Mouse (Mus musculus) hindbrain, embryonic 10.5 days (tissue): ENCODE measurements at regions not wholly inside any gene's neighbourhood (a gene's known extent, or its start where the extent isn't known, plus 50 kb on each side); places are given as distances from the start of the nearest gene placed in this dataset.
A peak's percentile ranks its signal among the peaks of the same experiment; 100 is the strongest.

Experiments
- DNase-seq: peaks from one replicate; pipeline ENCODE4 v3.0.0-alpha.2; 2017; ENCODE audit warnings: low spot score
- H3K27ac ChIP-seq: fragments of 300-500 bp; sonication (generic); 2 replicates; pipeline ENCODE4 v1.5.1; 2016; ENCODE audit warnings: mild to moderate bottlenecking, moderate library complexity
- H3K27me3 ChIP-seq: fragments of 300-500 bp; sonication (generic); 2 replicates; pipeline ENCODE4 v1.6.1; 2016; ENCODE audit warnings: mild to moderate bottlenecking; ENCODE audit not compliant: poor library complexity, insufficient read depth, severe bottlenecking
- H3K36me3 ChIP-seq: fragments of 300-500 bp; sonication (generic); 2 replicates; pipeline ENCODE4 v1.6.1; 2016; ENCODE audit warnings: mild to moderate bottlenecking, moderate library complexity
- H3K4me1 ChIP-seq: fragments of 300-500 bp; sonication (generic); replicated peaks from 2 replicates; pipeline ENCODE4 v1.6.1; 2016; ENCODE audit warnings: mild to moderate bottlenecking
- H3K4me3 ChIP-seq: fragments of 300-500 bp; sonication (generic); 2 replicates; pipeline ENCODE4 v1.5.1; 2016; ENCODE audit warnings: mild to moderate bottlenecking, moderate library complexity
- H3K9me3 ChIP-seq: fragments of 300-500 bp; sonication (generic); 2 replicates; pipeline ENCODE4 v1.6.1; 2016; ENCODE audit warnings: mild to moderate bottlenecking, moderate library complexity
- WGBS: fragments of 180-500 bp; shearing (Covaris S2); methylation state at CpG from one replicate; pipeline ENCODE4 v1.1.7; 2016; 5-methylcytosine and 5-hydroxymethylcytosine counted together

DNA sequence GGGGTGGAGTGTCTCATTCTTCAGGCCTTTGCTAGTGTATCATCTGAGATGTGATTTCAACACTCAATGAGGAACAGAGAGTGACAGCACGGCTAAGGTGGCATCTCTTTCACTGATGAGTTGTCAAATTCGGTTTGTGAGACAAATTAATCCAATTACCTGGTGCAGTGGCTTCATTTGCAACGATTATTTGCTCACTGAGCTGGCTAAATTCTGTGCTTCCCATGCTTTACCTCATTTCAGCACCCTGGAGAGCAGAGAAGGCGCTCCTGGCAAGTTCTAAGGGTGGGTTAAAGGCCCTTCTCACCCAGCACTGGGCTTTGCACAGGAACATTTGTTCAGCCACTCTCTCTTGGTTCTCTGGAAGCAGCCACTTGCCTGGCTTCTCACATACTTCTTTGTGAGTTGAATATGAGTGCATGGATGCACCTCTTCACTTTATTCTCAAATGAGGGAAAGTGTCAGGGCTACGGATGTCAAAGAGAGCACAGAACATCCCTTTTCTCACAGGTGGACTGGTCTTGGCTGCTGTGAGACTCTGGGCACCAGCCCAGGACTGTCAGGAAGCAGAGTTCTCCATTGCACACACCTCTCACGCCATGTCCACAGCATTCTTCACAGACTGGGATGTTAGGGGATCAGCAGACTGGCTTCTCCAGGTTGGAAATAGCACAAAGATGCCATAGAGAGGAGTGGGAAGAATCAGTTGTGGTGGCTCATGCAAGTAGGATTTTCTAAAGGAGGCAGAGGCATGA, 193.4 kb downstream of the Sec23ip start:
- Histone ChIP-seq H3K4me3 (no peak overlapping the region), H3K4me1 (no peaks in the 10 kb centered on the region), H3K36me3 (no peaks in the 10 kb centered on the region), H3K27ac (no peak overlapping the region), H3K27me3 (no peaks in the 10 kb centered on the region), H3K9me3 (no peaks in the 10 kb centered on the region)
- DNase-seq, result peak; percentile 30
- WGBS, result 53% methylated on average over 6 of the region's 6 CpGs

DNA sequence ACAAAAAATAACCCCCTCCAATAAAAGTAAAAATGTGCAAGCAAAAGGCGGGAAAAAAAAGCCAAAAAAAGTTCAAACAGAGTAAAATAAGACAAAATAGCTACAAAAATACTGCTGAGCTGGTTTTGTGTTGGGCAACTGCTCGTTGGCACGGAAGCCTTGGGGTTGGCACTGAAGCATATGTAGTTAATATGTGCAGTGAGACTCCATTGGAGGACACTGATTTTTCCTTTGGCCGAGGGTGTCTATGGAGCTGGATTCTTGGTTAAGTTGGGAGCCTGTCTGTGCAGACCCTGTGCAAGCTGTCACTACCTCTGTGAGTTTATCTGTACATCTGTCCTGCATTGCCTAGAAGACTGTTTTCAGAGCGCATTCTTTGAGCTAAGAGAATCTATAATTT, 215.8 kb downstream of the Sec23ip start:
- Histone ChIP-seq H3K27ac (no peak overlapping the region), H3K36me3 (no peaks in the 10 kb centered on the region), H3K4me1 (no peaks in the 10 kb centered on the region), H3K4me3 (no peak overlapping the region), H3K27me3 (no peaks in the 10 kb centered on the region), H3K9me3 (no peaks in the 10 kb centered on the region)
- WGBS, result 87% methylated on average over 5 of the region's 5 CpGs
- no peak for DNase-seq

DNA sequence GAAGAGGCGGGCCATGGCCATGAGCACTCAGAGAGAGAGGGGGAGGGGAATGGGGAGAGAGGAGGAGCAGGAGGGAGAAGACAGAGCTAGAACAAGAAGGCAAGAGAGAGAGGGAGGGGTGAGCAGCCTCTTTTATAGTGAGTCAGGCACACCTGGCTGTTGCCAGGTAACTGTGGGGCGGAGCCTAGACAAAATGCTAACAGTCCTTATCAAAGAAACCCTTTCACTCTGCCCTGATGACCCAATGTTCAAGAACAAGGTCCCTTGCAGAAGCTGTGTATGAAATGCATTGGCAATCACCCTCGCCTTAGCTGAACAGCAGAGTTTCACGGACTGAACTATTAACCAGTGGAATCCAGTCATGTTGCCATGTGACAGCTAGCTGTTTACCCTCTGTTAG, 235.2 kb downstream of the Sec23ip start:
- DNase-seq, result no peak
- Histone ChIP-seq H3K9me3 (no peaks in the 10 kb centered on the region), H3K27ac (no peak overlapping the region), H3K4me1 (peaks cover 23% of the 10 kb centered on the region), H3K27me3 (no peaks in the 10 kb centered on the region), H3K36me3 (no peaks in the 10 kb centered on the region), H3K4me3 (no peak overlapping the region)
- 82% methylated on average over 4 of the region's 4 CpGs for WGBS

DNA sequence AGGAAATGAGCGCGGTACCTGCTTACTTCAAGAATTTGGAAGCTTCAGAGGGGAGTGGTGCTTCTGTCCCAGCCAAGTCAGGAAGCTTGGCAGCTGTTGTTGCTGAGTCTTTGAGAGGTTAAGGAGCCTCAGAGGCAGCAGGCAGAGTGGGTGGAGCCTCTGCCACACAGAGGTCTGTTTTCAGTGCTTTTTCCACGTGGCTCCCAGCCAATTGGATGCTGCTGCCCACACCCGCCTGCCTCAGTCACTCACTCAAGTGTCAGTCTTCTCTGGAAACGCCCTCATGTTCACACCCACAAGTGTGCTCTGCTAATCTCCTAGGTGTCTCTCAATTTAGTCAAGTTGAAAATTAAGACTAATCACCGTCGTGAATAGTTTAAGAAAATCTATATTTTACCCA, 236.1 kb downstream of the Sec23ip start:
- Histone ChIP-seq H3K4me1 (peaks cover 23% of the 10 kb centered on the region), H3K27me3 (no peaks in the 10 kb centered on the region), H3K4me3 (no peak overlapping the region), H3K9me3 (no peaks in the 10 kb centered on the region), H3K36me3 (no peaks in the 10 kb centered on the region), H3K27ac (no peak overlapping the region)
- peak; percentile 42 for DNase-seq
- 64% methylated on average over 7 of the region's 7 CpGs for WGBS

DNA sequence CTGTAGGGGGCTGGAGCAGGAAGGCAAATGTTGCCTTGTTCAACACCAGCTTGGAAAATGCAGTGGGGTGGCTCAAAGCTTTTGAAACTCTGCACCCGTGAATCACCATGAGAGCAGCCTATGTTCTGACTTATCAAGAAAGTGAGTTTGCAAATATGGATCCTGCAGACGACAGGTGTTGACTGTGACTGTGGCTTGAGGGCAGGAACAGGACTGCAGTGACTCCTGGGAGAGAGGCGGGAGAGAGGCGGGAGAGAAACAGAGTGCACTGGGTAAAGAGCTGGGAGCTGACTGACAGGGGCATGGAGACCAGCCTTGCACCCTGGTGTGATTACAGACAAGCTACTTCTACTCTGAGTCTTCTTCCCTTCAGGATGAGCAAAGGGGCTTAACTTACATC, 254.0 kb downstream of the Sec23ip start:
- Histone ChIP-seq H3K27ac (no peak overlapping the region), H3K4me1 (no peaks in the 10 kb centered on the region), H3K36me3 (no peaks in the 10 kb centered on the region), H3K27me3 (no peaks in the 10 kb centered on the region), H3K9me3 (no peaks in the 10 kb centered on the region), H3K4me3 (no peak overlapping the region)
- DNase-seq, result no peak
- 57% methylated on average over 4 of the region's 4 CpGs for WGBS

DNA sequence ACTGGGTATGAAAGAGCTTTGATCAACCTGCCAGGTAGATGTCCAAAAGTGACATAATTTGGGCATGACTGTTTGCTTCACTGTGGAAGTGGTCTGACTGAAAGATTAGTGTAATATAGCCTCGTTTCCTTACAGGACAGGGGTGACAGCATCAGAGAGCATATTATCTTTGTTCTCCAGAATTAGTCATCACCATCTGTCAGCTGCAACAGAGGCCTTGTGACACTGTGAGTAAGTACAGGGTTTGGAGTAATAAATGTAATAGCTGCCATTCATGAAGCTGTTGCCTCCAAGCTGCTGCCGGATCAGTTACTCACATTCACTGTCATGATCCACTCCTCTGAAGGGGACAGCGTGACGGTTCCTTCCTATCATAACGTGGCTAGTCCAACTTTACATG, 254.4 kb upstream of the Plpp4 start:
- WGBS, result 86% methylated on average over 5 of the region's 5 CpGs
- no peak for DNase-seq
- no peak overlapping the region for H3K27ac ChIP-seq
- no peaks in the 10 kb centered on the region for H3K4me1 ChIP-seq
- no peak overlapping the region for H3K4me3 ChIP-seq
- H3K9me3 ChIP-seq, result no peaks in the 10 kb centered on the region
- H3K36me3 ChIP-seq, result no peaks in the 10 kb centered on the region
- no peaks in the 10 kb centered on the region for H3K27me3 ChIP-seq

DNA sequence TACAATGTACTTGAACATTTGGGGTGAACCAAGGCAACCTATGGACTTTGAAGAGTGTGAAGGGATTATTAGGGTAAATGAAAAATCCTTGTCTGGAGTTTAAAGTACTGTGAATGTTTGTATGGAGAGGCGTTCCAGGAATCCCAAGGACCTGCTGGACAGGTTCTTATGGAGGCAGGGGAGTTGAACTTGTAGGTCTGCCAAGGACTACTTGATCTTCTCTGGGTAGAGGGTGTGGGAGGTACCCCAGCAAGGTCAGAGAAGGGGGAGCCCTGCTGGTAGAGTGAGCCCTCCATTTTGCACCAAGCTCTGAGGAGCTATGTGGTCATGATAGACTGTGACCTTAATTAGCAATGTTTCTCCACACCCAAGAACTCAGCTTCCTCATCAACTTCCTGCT, 253.7 kb upstream of the Plpp4 start:
- Histone ChIP-seq H3K9me3 (no peaks in the 10 kb centered on the region), H3K27ac (no peak overlapping the region), H3K4me1 (no peaks in the 10 kb centered on the region), H3K4me3 (no peak overlapping the region), H3K36me3 (no peaks in the 10 kb centered on the region), H3K27me3 (no peaks in the 10 kb centered on the region)
- no peak for DNase-seq
- WGBS, result 82% methylated on average over 1 of the region's 1 CpGs

DNA sequence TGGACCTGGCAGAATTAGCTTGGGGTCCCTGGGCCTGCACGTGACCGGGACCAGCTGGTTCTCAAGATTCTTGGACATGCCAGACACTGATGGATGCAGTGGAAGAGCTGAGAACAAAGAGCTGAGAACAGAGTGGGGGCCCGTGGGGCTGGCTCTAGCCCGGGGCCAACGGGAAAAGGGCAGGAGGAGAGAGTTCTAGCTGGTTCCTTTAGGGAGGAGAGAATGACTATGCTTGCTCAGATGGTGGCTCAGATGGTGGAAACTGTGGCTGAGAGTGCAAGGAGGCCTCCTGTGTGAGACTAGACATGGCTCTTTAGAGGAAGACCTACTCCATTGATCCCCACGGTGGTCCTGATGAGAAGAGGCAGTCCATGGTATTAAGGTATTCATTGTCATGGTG, 240.5 kb upstream of the Plpp4 start:
- Histone ChIP-seq H3K9me3 (0 out of 2 replicates have a peak, but pooled peaks cover 5% of the 10 kb centered on the region), H3K4me3 (no peak overlapping the region), H3K27me3 (no peaks in the 10 kb centered on the region), H3K36me3 (no peaks in the 10 kb centered on the region), H3K4me1 (no peaks in the 10 kb centered on the region), H3K27ac (no peak overlapping the region)
- no peak for DNase-seq
- 88% methylated on average over 6 of the region's 6 CpGs for WGBS

DNA sequence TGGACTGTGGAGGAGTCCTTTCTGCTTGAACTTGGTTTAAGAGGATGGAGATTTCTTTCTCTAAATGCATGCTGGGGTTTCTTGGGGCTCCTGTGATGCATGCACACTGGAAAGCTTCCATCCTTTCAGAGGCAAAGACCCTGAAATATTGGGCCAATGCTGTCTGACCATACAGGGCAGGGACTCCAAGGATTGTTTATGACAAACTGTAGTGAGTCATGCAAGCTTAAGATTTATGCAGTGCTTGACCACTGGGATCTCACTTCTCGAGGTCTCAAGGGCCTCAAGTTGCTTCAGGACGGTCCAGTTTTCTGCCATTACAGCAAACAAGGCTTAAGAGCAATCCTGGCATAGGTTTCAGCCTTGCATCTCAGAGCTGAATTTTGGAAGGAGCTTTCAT, 229.7 kb upstream of the Plpp4 start:
- 70% methylated on average over 2 of the region's 2 CpGs for WGBS
- Histone ChIP-seq H3K36me3 (no peaks in the 10 kb centered on the region), H3K27ac (no peak overlapping the region), H3K9me3 (no peaks in the 10 kb centered on the region), H3K4me1 (no peaks in the 10 kb centered on the region), H3K4me3 (no peak overlapping the region), H3K27me3 (no peaks in the 10 kb centered on the region)
- no peak for DNase-seq

DNA sequence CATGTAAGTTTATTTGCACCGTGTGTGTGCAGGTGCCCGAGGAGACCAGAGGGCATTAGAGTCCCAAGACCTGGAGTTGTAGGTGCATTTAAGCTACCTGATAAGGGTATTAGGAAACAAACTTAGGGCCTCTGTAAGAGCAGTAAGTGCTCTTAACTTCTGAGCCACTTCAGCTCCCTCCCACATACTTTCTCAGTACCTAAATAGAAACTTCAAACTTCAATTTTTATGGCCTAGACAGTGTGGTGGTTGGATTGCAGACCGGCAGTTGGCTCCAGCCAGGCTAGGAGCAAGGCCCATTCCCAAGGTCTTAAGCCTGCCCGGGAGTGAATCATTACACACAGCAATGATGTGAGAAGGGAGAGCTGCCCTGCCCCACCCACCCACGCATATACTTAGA, 208.8 kb upstream of the Plpp4 start:
- Histone ChIP-seq H3K27me3 (no peaks in the 10 kb centered on the region), H3K27ac (no peak overlapping the region), H3K36me3 (no peaks in the 10 kb centered on the region), H3K4me1 (no peaks in the 10 kb centered on the region), H3K4me3 (no peak overlapping the region), H3K9me3 (no peaks in the 10 kb centered on the region)
- WGBS, result 81% methylated on average over 5 of the region's 5 CpGs
- no peak for DNase-seq

DNA sequence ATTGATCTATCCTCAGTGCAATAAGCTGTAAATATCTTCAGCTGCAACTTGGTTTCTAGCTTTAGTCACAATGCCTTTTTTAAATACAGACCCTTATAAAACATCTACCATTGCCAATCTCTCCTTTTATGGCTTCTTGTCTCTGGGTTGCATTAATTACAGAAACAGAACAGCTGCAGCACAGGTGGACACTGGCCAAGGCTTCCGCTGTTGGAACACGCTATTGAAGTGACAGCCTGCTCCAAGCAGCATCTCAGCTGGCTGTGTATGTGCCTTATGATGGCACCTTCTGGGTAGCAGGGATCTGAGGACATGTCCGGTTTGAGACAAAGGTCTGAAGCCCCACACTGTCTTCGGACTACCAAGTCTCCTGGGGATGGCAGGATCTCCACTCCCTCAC, 207.1 kb upstream of the Plpp4 start:
- Histone ChIP-seq H3K4me1 (no peaks in the 10 kb centered on the region), H3K36me3 (no peaks in the 10 kb centered on the region), H3K4me3 (no peak overlapping the region), H3K9me3 (no peaks in the 10 kb centered on the region), H3K27me3 (no peaks in the 10 kb centered on the region), H3K27ac (no peak overlapping the region)
- DNase-seq, result no peak
- 94% methylated on average over 4 of the region's 4 CpGs for WGBS

DNA sequence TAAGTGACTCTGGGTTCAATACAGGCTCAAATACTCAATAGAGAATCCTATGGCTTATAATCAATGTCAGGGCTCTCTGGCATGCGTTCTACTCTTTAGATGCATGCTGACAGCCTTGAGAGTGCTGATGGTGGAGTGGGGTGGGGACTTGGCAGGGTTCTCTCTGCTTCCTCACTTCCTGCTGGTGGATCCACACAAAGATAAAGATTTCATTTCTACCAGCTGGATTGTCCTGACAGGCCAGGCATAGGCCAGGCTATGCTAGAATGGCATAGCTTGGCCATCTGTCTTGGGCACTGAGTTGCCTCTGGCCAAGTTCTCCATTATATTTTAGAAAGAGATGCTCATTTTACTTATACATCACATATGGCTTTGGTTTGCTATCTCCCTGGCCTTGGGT, 206.2 kb upstream of the Plpp4 start:
- no peaks in the 10 kb centered on the region for H3K27me3 ChIP-seq
- no peaks in the 10 kb centered on the region for H3K36me3 ChIP-seq
- DNase-seq, result no peak
- no peaks in the 10 kb centered on the region for H3K4me1 ChIP-seq
- H3K9me3 ChIP-seq, result no peaks in the 10 kb centered on the region
- no peak overlapping the region for H3K4me3 ChIP-seq
- WGBS, result 82% methylated on average over 1 of the region's 1 CpGs
- no peak overlapping the region for H3K27ac ChIP-seq

DNA sequence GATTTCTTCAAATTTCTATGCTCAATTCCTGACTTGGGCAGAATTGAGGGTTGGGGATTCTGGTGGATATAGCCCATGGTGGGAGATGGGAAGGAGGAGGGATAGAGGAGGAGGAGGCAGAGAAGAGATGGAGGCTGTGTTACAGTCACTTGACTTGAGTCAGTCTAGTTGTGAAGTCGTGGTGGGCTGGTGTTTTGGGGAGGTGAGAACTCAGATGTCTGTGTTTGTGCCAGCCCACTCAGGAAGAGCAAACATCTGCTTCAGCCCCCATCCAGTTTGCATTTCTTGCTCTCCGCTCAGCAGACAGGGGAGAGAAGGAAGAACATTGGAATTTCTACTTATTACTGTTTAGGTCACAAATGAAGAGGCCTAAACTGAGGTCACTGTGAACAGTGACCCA, 189.9 kb upstream of the Plpp4 start:
- Histone ChIP-seq H3K27ac (no peak overlapping the region), H3K9me3 (no peaks in the 10 kb centered on the region), H3K36me3 (no peaks in the 10 kb centered on the region), H3K4me1 (no peaks in the 10 kb centered on the region), H3K4me3 (no peak overlapping the region), H3K27me3 (no peaks in the 10 kb centered on the region)
- DNase-seq, result no peak
- WGBS, result 84% methylated on average over 2 of the region's 2 CpGs

DNA sequence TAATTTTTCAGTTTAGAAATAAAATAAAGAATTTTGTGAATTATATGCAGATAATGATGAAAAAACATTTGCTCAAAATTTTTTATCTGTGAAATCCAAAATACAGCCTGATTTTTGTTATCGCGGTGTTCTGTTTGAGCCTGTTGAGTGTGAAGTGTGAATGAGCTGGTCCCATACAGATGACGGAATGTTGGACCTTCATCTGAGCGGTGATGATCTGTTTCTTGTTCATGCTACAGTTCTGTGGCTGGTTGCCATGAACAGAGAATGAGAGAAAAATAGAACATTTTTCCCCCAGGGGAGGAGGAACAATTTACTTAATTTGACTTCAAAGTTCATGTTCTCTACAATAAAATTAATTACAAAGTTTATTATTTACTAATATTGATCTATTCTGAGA, 188.7 kb upstream of the Plpp4 start:
- WGBS, result 94% methylated on average over 4 of the region's 4 CpGs
- Histone ChIP-seq H3K36me3 (no peaks in the 10 kb centered on the region), H3K9me3 (no peaks in the 10 kb centered on the region), H3K4me3 (no peak overlapping the region), H3K27me3 (no peaks in the 10 kb centered on the region), H3K4me1 (no peaks in the 10 kb centered on the region), H3K27ac (no peak overlapping the region)
- no peak for DNase-seq
